Mouse (Mus musculus) gastrocnemius, postnatal 14 days (tissue): ENCODE data around the gene Cacna1a. TPM values are rescaled to one million over a fixed set of nuclear protein-coding genes. Genes with fewer than 3 reads are reported as not detected.
A peak's percentile ranks its signal among the peaks of the same experiment; 100 is the strongest.
"Not testable (repeated sequence)": the region's sequence is repeated elsewhere in the genome, so short reads cannot be mapped to it uniquely, and the experiment has no call there.

Experiments
- DNase-seq: peaks from one replicate; pipeline ENCODE4 v3.0.0; 2021; ENCODE audit warnings: mixed read lengths
- intact Hi-C: fragments of 180-260 bp; cut with DNase I; formaldehyde crosslinking; loops from one replicate; pipeline ENCODE4 v1.15.1; 2025; ENCODE audit warnings: low total_unique reads
- total RNA-seq, 2 experiments: library from RNA; stranded (reverse); gene quantifications; 2 replicates each; pipeline ENCODE4 v1.2.3; 2021

The Cacna1a gene
- total RNA-seq, 2 experiments from 2014 or later: 3.1 to 9.2 TPM

GRCm38 (mm10) chr8:84617005-84617404 is 228.8 kb downstream of the Cacna1a start:
- no peak for DNase-seq
- intact Hi-C loops: no loop called here

GRCm38 (mm10) chr8:84621102-84621625 is 232.9 kb downstream of the Cacna1a start:
- intact Hi-C loops: no loop called here
- no peak for DNase-seq

GRCm38 (mm10) chr8:84623425-84623824 is 235.2 kb downstream of the Cacna1a start:
- intact Hi-C loops, DNase-seq: not testable (repeated sequence)

- no peak for DNase-seq
- intact Hi-C loops: no loop called here
Measured at GRCm38 (mm10) chr8:84629586-84629985, 241.3 kb downstream of the Cacna1a start.

- intact Hi-C loops: no loop called here
Measured at GRCm38 (mm10) chr8:84630145-84630544, 241.9 kb downstream of the Cacna1a start.

GRCm38 (mm10) chr8:84631813-84632212 is 243.6 kb downstream of the Cacna1a start:
- intact Hi-C loops: no loop called here
- DNase-seq: no peak

More at GRCm38 (mm10) chr8:84630145-84630544, 241.9 kb downstream of the Cacna1a start:
- no peak for DNase-seq

DNA sequence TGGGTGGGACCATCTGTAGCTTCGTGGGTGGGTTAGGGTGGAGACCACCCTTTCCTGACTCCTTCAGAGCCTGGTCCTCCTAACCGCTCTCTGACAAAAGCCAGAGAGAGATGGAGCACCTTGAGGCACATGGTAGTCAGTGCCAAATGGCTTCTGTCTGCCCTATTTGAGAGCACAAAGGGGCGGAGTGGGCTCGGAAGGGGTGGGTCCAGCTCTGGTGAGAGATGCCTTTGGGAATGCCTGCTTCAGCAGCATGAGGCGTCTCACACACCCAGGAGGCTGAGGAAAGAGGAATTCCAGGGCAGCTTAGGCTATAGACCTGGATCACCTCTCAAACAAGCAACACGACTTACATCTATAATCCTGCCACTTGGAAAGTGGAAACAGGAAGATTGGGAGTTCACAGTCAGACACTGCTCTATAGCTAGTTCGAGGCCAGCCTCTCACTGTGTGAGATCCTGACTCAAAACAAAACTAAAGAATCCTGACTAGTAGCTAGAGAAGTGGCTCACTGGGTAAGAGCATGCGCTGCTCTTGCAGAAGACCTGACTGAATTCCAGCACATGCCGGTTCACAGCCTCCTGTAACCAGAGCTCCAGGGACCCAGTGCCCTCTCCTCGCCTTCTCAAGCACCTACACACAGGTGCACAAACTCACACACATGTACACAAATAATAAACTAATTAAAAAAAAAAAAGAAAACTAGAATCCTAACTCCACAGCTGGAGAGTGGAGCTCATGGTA is 245.8 kb downstream of the Cacna1a start:
- intact Hi-C loops: no loop called here
- DNase-seq: no peak

- peak; percentile 87 for DNase-seq
- intact Hi-C loops: no loop called here
Measured at GRCm38 (mm10) chr8:84634849-84635304, 246.6 kb downstream of the Cacna1a start.

DNA sequence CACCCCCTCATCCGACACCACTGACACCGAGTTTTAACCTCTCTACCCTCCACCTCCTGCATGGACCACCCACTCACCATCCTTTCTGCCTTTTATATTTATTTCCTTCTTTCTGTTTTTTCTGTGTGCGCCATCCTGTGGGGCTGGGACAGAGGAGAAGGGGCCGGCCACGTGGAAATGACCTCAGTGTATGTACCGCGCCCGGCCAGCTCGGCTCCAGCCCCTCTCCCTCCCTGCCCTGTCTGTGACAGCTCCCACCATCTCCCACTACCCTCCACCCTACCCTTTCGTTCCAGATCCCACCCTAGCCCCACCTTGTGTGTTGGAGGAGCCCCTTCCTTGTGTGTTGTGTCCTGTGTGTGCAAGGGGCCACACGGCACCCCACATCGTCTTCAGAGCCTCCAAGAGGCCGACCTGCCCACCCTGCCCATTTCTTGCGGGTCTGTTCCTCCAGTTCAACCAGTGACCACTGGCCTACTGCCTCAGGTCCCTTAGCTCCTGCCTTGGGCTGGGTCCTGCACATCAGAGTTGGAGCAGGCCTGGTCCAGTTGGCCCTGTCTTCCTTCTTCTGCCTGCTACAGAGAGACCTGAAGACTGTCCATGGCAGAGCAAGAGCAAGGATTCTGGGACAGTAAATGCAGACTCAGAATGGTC is 247.3 kb downstream of the Cacna1a start:
- intact Hi-C loops: no loop called here

GRCm38 (mm10) chr8:84636051-84636691 is 247.9 kb downstream of the Cacna1a start:
- intact Hi-C loops: no loop called here
- DNase-seq: no peak

More for the DNA sequence above, 247.3 kb downstream of the Cacna1a start:
- DNase-seq: no peak

GRCm38 (mm10) chr8:84637946-84638554 is 249.8 kb downstream of the Cacna1a start:
- no peak for DNase-seq
- intact Hi-C loops: no loop called here

DNA sequence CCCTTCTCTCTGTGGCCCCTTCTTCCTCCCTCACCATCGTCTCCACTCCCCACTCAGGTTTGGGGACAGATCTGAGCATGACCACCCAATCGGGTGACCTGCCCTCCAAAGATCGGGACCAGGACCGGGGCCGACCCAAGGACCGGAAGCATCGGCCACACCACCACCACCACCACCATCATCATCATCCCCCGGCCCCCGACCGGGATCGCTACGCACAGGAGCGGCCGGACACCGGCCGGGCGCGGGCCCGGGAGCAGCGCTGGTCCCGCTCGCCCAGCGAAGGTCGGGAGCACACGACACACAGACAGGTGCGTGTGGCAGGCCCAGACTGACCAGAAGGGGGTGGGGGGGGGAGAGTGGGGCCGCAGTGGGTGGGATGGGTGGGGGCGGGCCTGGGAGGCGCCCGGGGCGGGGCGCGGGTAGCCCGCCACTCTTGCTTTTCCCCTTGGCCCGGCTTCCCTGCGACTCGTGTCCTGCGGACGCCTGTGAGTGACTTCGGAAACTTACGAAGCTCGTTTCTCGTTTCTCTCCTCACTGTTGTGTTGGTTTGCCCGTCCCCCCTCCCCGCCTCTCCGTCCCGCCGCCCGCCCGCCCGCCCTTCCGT is 250.4 kb downstream of the Cacna1a start:
- intact Hi-C loops: no loop called here
- DNase-seq: peak; percentile 49

GRCm38 (mm10) chr8:84639162-84640009 is 251.1 kb downstream of the Cacna1a start:
- intact Hi-C loops: no loop called here
- peak; percentile 92 for DNase-seq

DNA sequence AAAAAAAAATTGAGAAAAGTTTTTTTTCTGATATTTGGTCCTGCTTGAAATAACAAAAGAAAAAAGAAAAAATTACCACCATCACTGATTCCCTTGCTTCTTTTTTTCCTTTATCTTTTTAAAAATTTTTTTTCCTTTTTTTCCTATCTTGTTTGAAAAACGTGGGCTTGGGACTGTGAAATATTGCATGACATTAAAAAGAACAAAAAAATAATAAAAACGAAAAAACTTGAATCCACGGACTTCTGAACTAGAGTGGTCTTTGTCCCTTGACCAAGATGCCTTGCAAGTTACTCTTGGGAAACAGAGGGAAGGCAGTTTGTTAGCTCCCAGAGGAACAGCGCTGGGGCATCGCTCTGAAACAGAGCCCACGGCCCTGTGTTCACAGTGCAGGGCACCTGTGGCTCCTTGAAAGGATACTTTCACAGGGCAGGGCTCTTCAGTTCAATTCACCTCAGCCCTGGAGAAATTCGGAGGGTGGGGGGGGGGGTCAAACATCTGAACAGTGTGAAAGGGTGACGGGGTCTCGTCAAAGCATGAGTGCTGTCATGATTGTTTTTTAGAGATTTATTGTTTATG is 251.9 kb downstream of the Cacna1a start:
- intact Hi-C loops: no loop called here
- no peak for DNase-seq

DNA sequence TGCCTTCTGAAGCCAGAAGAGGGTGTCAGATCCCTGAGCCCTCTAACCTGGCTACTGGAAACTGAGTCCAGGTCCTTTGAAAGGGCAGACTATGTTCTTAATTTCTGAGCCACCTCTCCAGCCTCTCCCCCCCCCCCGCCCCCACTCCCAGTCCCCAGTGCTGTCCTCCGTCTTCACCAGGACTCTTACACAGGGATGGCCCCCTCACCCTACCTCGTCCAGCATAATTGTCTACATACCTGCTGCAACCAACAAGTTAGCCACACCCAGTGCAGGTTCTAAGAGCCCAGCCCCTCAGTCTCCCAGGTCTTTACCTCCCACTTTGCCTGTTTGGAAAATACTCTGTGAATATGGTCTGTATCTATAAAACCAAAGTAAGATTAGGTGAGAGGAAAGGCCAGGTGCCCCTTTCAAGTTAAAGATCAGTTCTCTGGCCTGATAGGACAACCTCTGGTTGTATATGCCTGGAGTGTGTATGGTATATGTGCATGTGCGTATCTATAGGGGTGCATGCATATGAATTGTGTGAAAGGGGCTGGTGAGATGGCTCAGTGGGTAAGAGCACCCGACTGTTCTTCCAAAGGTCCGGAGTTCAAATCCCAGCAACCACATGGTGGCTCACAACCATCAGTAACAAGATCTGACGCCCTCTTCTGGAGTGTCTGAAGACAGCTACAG is 252.5 kb downstream of the Cacna1a start:
- intact Hi-C loops: no loop called here

GRCm38 (mm10) chr8:84641578-84642361 is 253.5 kb downstream of the Cacna1a start:
- intact Hi-C loops: no loop called here
- DNase-seq: no peak

More for the DNA sequence above, 252.5 kb downstream of the Cacna1a start:
- no peak for DNase-seq

DNA sequence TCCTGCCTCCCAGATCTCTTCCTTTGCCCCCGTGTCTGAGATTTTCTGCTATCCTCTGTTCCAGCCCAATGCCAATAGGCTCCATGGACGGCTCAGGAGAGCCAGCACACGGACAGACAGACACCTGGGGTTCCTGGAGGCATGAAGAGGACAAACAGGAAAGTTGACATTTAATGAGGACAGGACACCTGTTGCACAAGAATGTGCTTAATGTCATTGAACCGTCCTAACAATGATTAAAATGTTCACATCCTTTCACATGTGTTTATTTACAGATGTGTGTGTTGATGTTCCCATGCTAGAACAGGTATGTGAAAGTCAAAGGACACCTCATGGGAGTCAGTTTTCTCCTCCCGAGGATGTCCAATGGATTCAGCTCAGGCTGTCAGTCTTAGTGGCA is 254.8 kb downstream of the Cacna1a start:
- intact Hi-C loops: no loop called here
- no peak for DNase-seq
